In the genomic region with DNA sequence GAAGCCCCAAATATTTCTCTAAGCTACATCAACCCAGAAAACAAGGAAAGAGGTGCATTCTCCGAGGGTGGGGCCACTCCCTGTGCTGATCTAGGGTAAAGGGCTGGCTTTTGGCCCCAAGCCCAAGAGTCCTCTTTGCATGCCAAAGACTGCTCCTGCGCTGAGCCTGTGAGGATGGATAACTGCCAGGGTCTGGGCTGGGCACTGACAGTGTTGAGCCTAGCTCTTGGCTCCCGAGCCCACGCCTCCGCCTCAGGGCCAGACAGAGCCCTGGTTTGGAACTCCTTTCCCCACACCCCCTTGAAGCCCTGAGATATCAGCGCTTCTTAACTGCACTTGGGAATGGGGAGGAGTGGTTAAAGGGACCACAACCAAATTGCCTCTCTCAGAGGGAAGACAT, we compare ENCODE assay signal across 9 mouse cellular contexts. TPM values are rescaled to one million over a fixed set of nuclear protein-coding genes. Genes with fewer than 3 reads are reported as not detected.
DNase-seq lines count a peak whose midpoint lies in the region; ATAC-seq and TF ChIP-seq lines count a peak whose summit lies in the region.
"Had no signal": no experiment of that assay in that cellular context is flagged by ENCODE, and none has a peak within 500 bp of the region (broad histone marks: within the 10 kb centered on the region; RNA-seq: fewer than 3 reads in every experiment).

No protein-coding gene starts in this region.

- H3K9ac ChIP-seq in forebrain, embryonic 13.5 days, result no peak overlapping the region
- no peak overlapping the region for H3K9ac ChIP-seq in forebrain, embryonic 12.5 days
- H3K9ac ChIP-seq in heart, embryonic 14.5 days (ENCODE audit: low read length), result no peak overlapping the region
- no peak overlapping the region for H3K9ac ChIP-seq in lung, postnatal 0 days (replicated peaks; ENCODE audit: low read depth)

- H3K4me1 ChIP-seq in forebrain, embryonic 13.5 days, result peaks cover 27% of the 10 kb centered on the region
- H3K4me1 ChIP-seq in forebrain, embryonic 12.5 days, result peaks cover 10% of the 10 kb centered on the region
- H3K4me1 ChIP-seq in cerebellum, adult 2 months (ENCODE audit: control insufficient read depth, insufficient read depth, low read length), result peaks cover 14% of the 10 kb centered on the region; the same call in 1 of the 2 replicates
- peaks cover 7% of the 10 kb centered on the region in 2 experiments; a peak in 2 of 4 replicates for H3K4me1 ChIP-seq in heart, embryonic 14.5 days (ENCODE audit: control insufficient read depth in 2 of 2, insufficient read depth in 2 of 2, low read length in 2 of 2)
- no peaks in the 10 kb centered on the region for H3K4me1 ChIP-seq in lung, postnatal 0 days (ENCODE audit: insufficient read depth, low read depth, low read length)

- TF ChIP-seq EP300 in lung, postnatal 0 days (IDR thresholded peaks at IDR 0.05), result no peak

- H3K36me3 ChIP-seq in forebrain, embryonic 13.5 days (ENCODE audit: poor library complexity, severe bottlenecking), result no peaks in the 10 kb centered on the region
- no peaks in the 10 kb centered on the region for H3K36me3 ChIP-seq in forebrain, embryonic 12.5 days (replicated peaks)
- H3K36me3 ChIP-seq in heart, embryonic 14.5 days (ENCODE audit: control insufficient read depth, insufficient read depth, low read length), result no peaks in the 10 kb centered on the region
- H3K36me3 ChIP-seq in lung, postnatal 0 days (ENCODE audit: insufficient read depth, low read length), result no peaks in the 10 kb centered on the region

- 60% methylated on average over 6 of the region's 6 CpGs for WGBS in forebrain, embryonic 13.5 days
- 86% methylated on average over 6 of the region's 6 CpGs for WGBS in forebrain, embryonic 12.5 days
- 4% methylated on average over 6 of the region's 6 CpGs for WGBS in cerebellum, adult 2 months
- WGBS in heart, embryonic 14.5 days, result 24% methylated on average over 6 of the region's 6 CpGs
- WGBS in lung, postnatal 0 days, result 20% methylated on average over 6 of the region's 6 CpGs

- peak; percentile 82 for DNase-seq in 3134 (ENCODE audit: extremely low read depth, insufficient read length, low spot score)
- DNase-seq in cerebellum, adult 2 months, result peak; percentile 88 to 92
- DNase-seq in lung, postnatal 0 days (ENCODE audit: low spot score), result peak; percentile 58
- DNase-seq in T-cell, adult 2 months (ENCODE audit: low spot score), result no peak

- H3K9me3 ChIP-seq in forebrain, embryonic 13.5 days (replicated peaks), result peaks cover 6% of the 10 kb centered on the region; the same call in 1 of the 2 replicates
- H3K9me3 ChIP-seq in forebrain, embryonic 12.5 days, result no peaks in the 10 kb centered on the region
- H3K9me3 ChIP-seq in heart, embryonic 14.5 days (ENCODE audit: control insufficient read depth, low read length), result 0 out of 2 replicates have a peak, but pooled peaks cover 4% of the 10 kb centered on the region
- H3K9me3 ChIP-seq in lung, postnatal 0 days (ENCODE audit: low read length), result no peaks in the 10 kb centered on the region

- H3K27me3 ChIP-seq in forebrain, embryonic 13.5 days, result no peaks in the 10 kb centered on the region
- no peaks in the 10 kb centered on the region for H3K27me3 ChIP-seq in forebrain, embryonic 12.5 days
- no peaks in the 10 kb centered on the region for H3K27me3 ChIP-seq in cerebellum, adult 2 months (ENCODE audit: control insufficient read depth, insufficient read depth, low read length)
- H3K27me3 ChIP-seq in heart, embryonic 14.5 days (ENCODE audit: control insufficient read depth, insufficient read depth, low read length), result 0 out of 2 replicates have a peak, but pooled peaks cover 3% of the 10 kb centered on the region
- no peaks in the 10 kb centered on the region for H3K27me3 ChIP-seq in lung, postnatal 0 days (replicated peaks; ENCODE audit: insufficient read depth, low read length)

- no peak for TF ChIP-seq CTCF in cerebellum, adult 2 months (IDR thresholded peaks at IDR 0.05; ENCODE audit: borderline replicate concordance, insufficient read depth, low read depth, low read length)
- no peak for TF ChIP-seq CTCF in lung, postnatal 0 days (IDR thresholded peaks at IDR 0.05)

- H3K27ac ChIP-seq in forebrain, embryonic 13.5 days, result no peak overlapping the region
- no peak overlapping the region for H3K27ac ChIP-seq in forebrain, embryonic 12.5 days
- H3K27ac ChIP-seq in cerebellum, adult 2 months (ENCODE audit: insufficient read depth, low read length), result no peak overlapping the region
- no peak overlapping the region for H3K27ac ChIP-seq in heart, embryonic 14.5 days (replicated peaks in 1 of 2; ENCODE audit: control insufficient read depth in 1 of 2, insufficient read depth in 1 of 2, low read depth in 2 of 2, low read length in 2 of 2)
- H3K27ac ChIP-seq in lung, postnatal 0 days (ENCODE audit: low read length), result no peak overlapping the region

- H3K4me3 ChIP-seq in forebrain, embryonic 13.5 days, result no peak overlapping the region
- no peak overlapping the region for H3K4me3 ChIP-seq in forebrain, embryonic 12.5 days (replicated peaks)
- H3K4me3 ChIP-seq in cerebellum, adult 2 months (replicated peaks; ENCODE audit: insufficient read depth, low read depth, low read length), result no peak overlapping the region
- no peak overlapping the region for H3K4me3 ChIP-seq in heart, embryonic 14.5 days (ENCODE audit: control insufficient read depth in 1 of 2, insufficient read depth in 1 of 2, low read depth in 1 of 2, low read length in 2 of 2)
- no peak overlapping the region for H3K4me3 ChIP-seq in lung, postnatal 0 days (ENCODE audit: low read depth, low read length)

- TF ChIP-seq POLR2A in cerebellum, adult 2 months (IDR thresholded peaks at IDR 0.05; ENCODE audit: borderline replicate concordance, insufficient read depth, low read length), result no peak

- ATAC-seq in forebrain, embryonic 13.5 days, result peak; percentile 71
- ATAC-seq in forebrain, embryonic 12.5 days (ENCODE audit: low FRiP score), result no peak
- ATAC-seq in heart, embryonic 14.5 days (ENCODE audit: insufficient number of reproducible peaks, insufficient read depth, low FRiP score, low read depth), result peak; percentile 64
- ATAC-seq in lung, postnatal 0 days, result peak; percentile 65
- no peak for ATAC-seq in activated CD4-positive, CD25-positive, alpha-beta regulatory T cell, adult 4 months

- H3K4me2 ChIP-seq in forebrain, embryonic 13.5 days, result no peak overlapping the region
- H3K4me2 ChIP-seq in forebrain, embryonic 12.5 days, result no peak overlapping the region
- no peak overlapping the region for H3K4me2 ChIP-seq in heart, embryonic 14.5 days (ENCODE audit: low read length)
- no peak overlapping the region for H3K4me2 ChIP-seq in lung, postnatal 0 days (replicated peaks; ENCODE audit: low read depth, low read length)

RNA-seq across cellular contexts. Expression of a gene that starts 28.8 kb away (rescaled TPM):
- not detected in 2 replicates for polyA plus RNA-seq in forebrain, embryonic 13.5 days (2015; fragmentation: Nextera tagmentation; extraction: Ambion mirVana)
- polyA plus RNA-seq in forebrain, embryonic 12.5 days (2016; fragmentation: Nextera tagmentation; extraction: Ambion mirVana), result not detected in 2 replicates
- not detected in 2 replicates for polyA plus RNA-seq in cerebellum, adult 2 months (2012; rRNA removed)
- not detected in 2 replicates for polyA plus RNA-seq in heart, embryonic 14.5 days (2014; fragmentation: Nextera tagmentation; extraction: Ambion mirVana)
- not detected in 2 replicates for polyA plus RNA-seq in lung, postnatal 0 days (2015; fragmentation: Nextera tagmentation; extraction: Ambion mirVana)
- not detected for polyA plus RNA-seq in activated CD4-positive, CD25-positive, alpha-beta regulatory T cell, adult 4 months (2017; shearing (Covaris generic))
- polyA plus RNA-seq: C2C12 had no signal

Comparison
In these comparisons a context has a peak if more than half of its experiments do, and no peak if none do; other contexts are left out.
1. ATAC-seq: peak in forebrain, embryonic 13.5 days (single experiment), heart, embryonic 14.5 days (single experiment) and lung, postnatal 0 days (single experiment); none in forebrain, embryonic 12.5 days (single experiment) and activated CD4-positive, CD25-positive, alpha-beta regulatory T cell, adult 4 months (single experiment).